Mouse (Mus musculus) olfactory bulb, adult 2 months (tissue): ENCODE results near the gene Nmnat2.

Experiments used
- CTCF ChIP-seq: fragments of 200-500 bp; IDR thresholded peaks from 2 replicates; pipeline ENCODE4 v1.5.1; 2012; ENCODE audit warnings: low read depth, mild to moderate bottlenecking, low read length, moderate library complexity; ENCODE audit not compliant: insufficient read depth
- POLR2A ChIP-seq: fragments of 200-500 bp; IDR thresholded peaks from 2 replicates; pipeline ENCODE4 v1.6.1; 2012; ENCODE audit warnings: mild to moderate bottlenecking, low read depth, low read length, moderate library complexity; ENCODE audit not compliant: insufficient read depth

- no peak for TF ChIP-seq CTCF
- no peak for TF ChIP-seq POLR2A
Measured at GRCm38 (mm10) chr1:152969081-152969480, 14.3 kb downstream of the Nmnat2 start.
